Mouse (Mus musculus): ENCODE results near the gene Vmn1r232. TPM values are rescaled to one million over a fixed set of nuclear protein-coding genes. Genes with fewer than 3 reads are reported as not detected.

The Vmn1r232 gene
- total RNA-seq (2014; rRNA removed): not detected in 2 replicates
- polyA plus RNA-seq (2015; fragmentation: Nextera tagmentation; extraction: Ambion mirVana): not detected in 2 replicates

- 38% methylated on average over 1 of the region's 1 CpGs for WGBS
- Histone ChIP-seq H3K27me3 (ENCODE audit: insufficient read depth, low read length) (no peaks in the 10 kb centered on the region), H3K36me3 (ENCODE audit: insufficient read depth) (no peaks in the 10 kb centered on the region), H3K4me2 (ENCODE audit: low read depth) (no peak within 1 kb of the TSS), H3K9me3 (ENCODE audit: low read length) (no peaks in the 10 kb centered on the region), H3K27ac (ENCODE audit: low read depth, low read length) (no peak within 1 kb of the TSS), H3K4me3 (ENCODE audit: low read depth, low read length) (no peak within 1 kb of the TSS), H3K4me1 (ENCODE audit: insufficient read depth) (no peaks in the 10 kb centered on the region), H3K9ac (no peak within 1 kb of the TSS)
- DNase-seq (no peak), ATAC-seq (no peak)
- TF ChIP-seq CTCF (IDR thresholded peaks at IDR 0.05; ENCODE audit: low read depth): no peak
Measured at GRCm38 (mm10) chr17:20919614-20920013, at the start of gene Vmn1r232. TSS of gene Vmn1r232 (minus strand) at chr17:20919714.

GRCm38 (mm10) chr17:20966681-20967080 is 47.2 kb upstream of the Vmn1r232 start:
- Histone ChIP-seq H3K27me3 (ENCODE audit: insufficient read depth, low read length) (no peaks in the 10 kb centered on the region), H3K4me3 (ENCODE audit: low read depth, low read length) (no peak overlapping the region), H3K9me3 (ENCODE audit: low read length) (no peaks in the 10 kb centered on the region), H3K27ac (ENCODE audit: low read depth, low read length) (no peak overlapping the region), H3K4me1 (ENCODE audit: insufficient read depth) (no peaks in the 10 kb centered on the region), H3K9ac (no peak overlapping the region), H3K36me3 (ENCODE audit: insufficient read depth) (peaks cover 75% of the 10 kb centered on the region), H3K4me2 (ENCODE audit: low read depth) (no peak overlapping the region)
- ATAC-seq (no peak), DNase-seq (no peak)
- no peak for TF ChIP-seq CTCF (IDR thresholded peaks at IDR 0.05; ENCODE audit: low read depth)

- H3K27me3 ChIP-seq (ENCODE audit: insufficient read depth, low read length): no peaks in the 10 kb centered on the region
- no peak overlapping the region for H3K4me3 ChIP-seq (ENCODE audit: low read depth, low read length)
- no peaks in the 10 kb centered on the region for H3K4me1 ChIP-seq (ENCODE audit: insufficient read depth)
- ATAC-seq (peak; percentile 13; the same call in 1 of the 2 replicates), DNase-seq (no peak)
- no peak for TF ChIP-seq CTCF (IDR thresholded peaks at IDR 0.05; ENCODE audit: low read depth)
- no peak overlapping the region for H3K9ac ChIP-seq
- H3K4me2 ChIP-seq (ENCODE audit: low read depth): no peak overlapping the region
- peaks cover 88% of the 10 kb centered on the region for H3K36me3 ChIP-seq (ENCODE audit: insufficient read depth)
- no peaks in the 10 kb centered on the region for H3K9me3 ChIP-seq (ENCODE audit: low read length)
- H3K27ac ChIP-seq (ENCODE audit: low read depth, low read length): no peak overlapping the region
- 90% methylated on average over 4 of the region's 4 CpGs for WGBS
Measured at GRCm38 (mm10) chr17:20965421-20965820, 45.9 kb upstream of the Vmn1r232 start.

DNA sequence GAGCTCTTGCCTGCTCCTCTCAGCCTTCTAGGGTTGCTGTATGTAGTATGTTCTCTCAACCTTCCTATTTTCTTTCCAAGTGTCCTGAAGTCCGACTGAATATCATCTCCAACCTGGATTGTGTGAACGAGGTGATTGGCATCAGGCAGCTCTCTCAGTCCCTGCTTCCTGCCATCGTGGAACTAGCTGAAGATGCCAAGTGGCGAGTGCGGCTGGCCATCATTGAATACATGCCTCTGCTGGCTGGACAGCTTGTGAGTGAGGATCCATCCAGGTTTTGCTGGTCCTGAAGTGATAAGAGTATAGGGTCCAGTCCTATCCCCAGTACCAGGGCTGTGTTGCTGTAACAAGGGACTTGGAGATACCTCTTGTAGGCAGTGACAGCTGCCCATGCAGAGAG is 40.9 kb upstream of the Vmn1r232 start:
- H3K9me3 ChIP-seq (ENCODE audit: low read length): no peaks in the 10 kb centered on the region
- DNase-seq: no peak
- peaks cover 98% of the 10 kb centered on the region for H3K36me3 ChIP-seq (ENCODE audit: insufficient read depth)
- no peak for ATAC-seq
- H3K9ac ChIP-seq: no peak overlapping the region
- WGBS: 92% methylated on average over 5 of the region's 5 CpGs
- no peaks in the 10 kb centered on the region for H3K27me3 ChIP-seq (ENCODE audit: insufficient read depth, low read length)
- no peak overlapping the region for H3K4me2 ChIP-seq (ENCODE audit: low read depth)
- no peaks in the 10 kb centered on the region for H3K4me1 ChIP-seq (ENCODE audit: insufficient read depth)
- H3K4me3 ChIP-seq (ENCODE audit: low read depth, low read length): no peak overlapping the region
- no peak for TF ChIP-seq CTCF (IDR thresholded peaks at IDR 0.05; ENCODE audit: low read depth)
- no peak overlapping the region for H3K27ac ChIP-seq (ENCODE audit: low read depth, low read length)

- no peak for TF ChIP-seq CTCF (IDR thresholded peaks at IDR 0.05; ENCODE audit: low read depth)
- Histone ChIP-seq H3K27ac (ENCODE audit: low read depth, low read length) (0 out of 2 replicates have a peak overlapping the region, but pooled peaks have one; percentile 98), H3K4me1 (ENCODE audit: insufficient read depth) (peaks cover 29% of the 10 kb centered on the region), H3K4me2 (ENCODE audit: low read depth) (peak overlapping the region; percentile 76), H3K4me3 (ENCODE audit: low read depth, low read length) (peak overlapping the region; percentile 73), H3K9me3 (ENCODE audit: low read length) (no peaks in the 10 kb centered on the region), H3K36me3 (ENCODE audit: insufficient read depth) (peaks cover under 1% of the 10 kb centered on the region), H3K27me3 (ENCODE audit: insufficient read depth, low read length) (no peaks in the 10 kb centered on the region), H3K9ac (peak overlapping the region; percentile 68)
- DNase-seq (no peak), ATAC-seq (no peak)
Measured at GRCm38 (mm10) chr17:20946636-20947035, 27.1 kb upstream of the Vmn1r232 start.

- WGBS: 0% methylated on average over 13 of the region's 13 CpGs
- H3K4me2 ChIP-seq (ENCODE audit: low read depth): peak overlapping the region; percentile 76
- H3K36me3 ChIP-seq (ENCODE audit: insufficient read depth): no peaks in the 10 kb centered on the region
- peak overlapping the region; percentile 73 for H3K4me3 ChIP-seq (ENCODE audit: low read depth, low read length)
- DNase-seq: no peak
- no peak for TF ChIP-seq CTCF (IDR thresholded peaks at IDR 0.05; ENCODE audit: low read depth)
- H3K27ac ChIP-seq (ENCODE audit: low read depth, low read length): peak overlapping the region; percentile 98
- H3K4me1 ChIP-seq (ENCODE audit: insufficient read depth): peaks cover 29% of the 10 kb centered on the region
- no peaks in the 10 kb centered on the region for H3K27me3 ChIP-seq (ENCODE audit: insufficient read depth, low read length)
- peak overlapping the region; percentile 68 for H3K9ac ChIP-seq
- ATAC-seq: no peak
- no peaks in the 10 kb centered on the region for H3K9me3 ChIP-seq (ENCODE audit: low read length)
Measured at GRCm38 (mm10) chr17:20946026-20946565, 26.6 kb upstream of the Vmn1r232 start.

DNA sequence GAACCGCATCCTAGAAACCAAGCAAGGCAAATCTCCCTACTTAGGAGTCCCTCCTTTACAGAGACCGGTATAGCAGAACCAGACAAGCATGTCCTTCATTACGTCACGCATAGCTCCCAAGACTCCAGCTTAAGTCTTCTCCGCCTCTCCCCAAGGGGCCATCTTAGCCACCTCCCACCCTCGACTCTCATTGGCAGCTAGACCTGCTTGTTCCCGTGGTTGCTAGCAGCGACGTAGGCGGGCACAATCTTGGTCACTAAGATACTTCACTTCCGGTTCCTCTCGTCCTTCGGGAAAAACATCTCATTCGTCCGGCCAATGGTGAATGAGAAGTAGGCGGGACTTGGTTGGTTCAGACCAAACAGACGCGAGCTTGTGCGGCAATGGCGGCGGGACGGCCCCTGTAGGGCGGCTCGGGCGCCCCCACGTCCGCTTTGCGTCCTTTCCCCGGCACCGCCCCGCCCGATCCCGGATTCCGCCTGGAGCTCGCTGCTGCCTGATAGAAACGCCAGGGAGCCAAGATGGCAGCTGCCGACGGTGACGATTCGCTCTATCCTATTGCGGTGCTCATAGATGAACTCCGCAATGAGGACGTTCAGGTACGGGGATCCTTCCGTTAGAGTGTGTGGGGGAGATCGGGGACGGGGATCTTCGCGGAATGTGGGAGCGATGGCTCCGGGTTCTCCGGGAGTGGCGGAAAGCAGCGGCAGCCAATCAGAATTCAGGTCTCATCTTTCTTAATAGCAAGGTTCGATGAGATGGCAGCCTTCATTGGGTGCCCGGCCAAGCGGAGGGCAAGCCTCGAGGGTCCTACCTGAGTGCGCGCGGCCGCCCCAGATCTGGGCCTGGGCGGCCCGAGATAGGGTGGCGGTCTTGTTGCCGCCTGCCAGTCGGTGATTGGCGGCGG is 25.7 kb upstream of the Vmn1r232 start, which contains the start of gene Ppp2r1a:
Ppp2r1a (plus strand) TSS at position 327 of the 907 bp plus-strand sequence.
- Histone ChIP-seq H3K4me2 (ENCODE audit: low read depth) (peak within 1 kb of the TSS; percentile 76), H3K27me3 (ENCODE audit: insufficient read depth, low read length) (no peaks in the 10 kb centered on the region), H3K4me3 (ENCODE audit: low read depth, low read length) (peak within 1 kb of the TSS; percentile 73), H3K4me1 (ENCODE audit: insufficient read depth) (peaks cover 29% of the 10 kb centered on the region), H3K9me3 (ENCODE audit: low read length) (no peaks in the 10 kb centered on the region), H3K36me3 (ENCODE audit: insufficient read depth) (no peaks in the 10 kb centered on the region), H3K27ac (ENCODE audit: low read depth, low read length) (peak within 1 kb of the TSS; percentile 98), H3K9ac (peak within 1 kb of the TSS; percentile 68)
- TF ChIP-seq CTCF (IDR thresholded peaks at IDR 0.05; ENCODE audit: low read depth): peak; percentile 52
- ATAC-seq: peak; percentile 97
- under 1% methylated on average over 69 of the region's 69 CpGs for WGBS
- DNase-seq: peak; percentile 100

Data from forebrain, postnatal 0 days (tissue).